Mouse (Mus musculus) mouse trophoblast stem cell (cell line): ENCODE results near the gene Slc35b2.

ENCODE experiments used
- in situ Hi-C, 2 experiments: fragments of 300-500 bp; cut with MseI, MboI; formaldehyde crosslinking; loops; 2 replicates in 1 of 2; 3 replicates in 1 of 2; pipeline ENCODE4 v1.15.1; 2025

Gene Slc35b2

DNA sequence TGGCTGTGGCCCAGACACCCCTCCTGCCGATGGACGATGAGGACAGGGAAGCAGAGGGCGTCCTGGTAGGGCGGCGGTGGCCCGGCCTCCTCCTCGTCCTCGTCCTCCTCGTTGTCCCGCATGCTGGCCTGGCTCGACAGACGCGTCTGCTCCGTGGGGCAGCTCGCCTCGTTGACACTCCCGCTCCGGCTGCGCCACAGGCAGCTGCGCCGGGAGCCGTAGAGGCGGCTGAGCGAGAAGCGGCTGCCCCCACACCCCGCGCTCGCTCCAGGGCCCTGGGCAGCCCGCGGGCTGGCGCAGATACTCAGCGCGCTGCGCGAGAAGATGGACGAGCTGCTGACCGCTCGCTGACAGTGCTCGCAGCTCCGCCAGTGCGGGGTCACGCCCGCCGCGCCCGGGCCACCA, 18.8 kb upstream of the Slc35b2 start:
- in situ Hi-C loops, result no loop called here

DNA sequence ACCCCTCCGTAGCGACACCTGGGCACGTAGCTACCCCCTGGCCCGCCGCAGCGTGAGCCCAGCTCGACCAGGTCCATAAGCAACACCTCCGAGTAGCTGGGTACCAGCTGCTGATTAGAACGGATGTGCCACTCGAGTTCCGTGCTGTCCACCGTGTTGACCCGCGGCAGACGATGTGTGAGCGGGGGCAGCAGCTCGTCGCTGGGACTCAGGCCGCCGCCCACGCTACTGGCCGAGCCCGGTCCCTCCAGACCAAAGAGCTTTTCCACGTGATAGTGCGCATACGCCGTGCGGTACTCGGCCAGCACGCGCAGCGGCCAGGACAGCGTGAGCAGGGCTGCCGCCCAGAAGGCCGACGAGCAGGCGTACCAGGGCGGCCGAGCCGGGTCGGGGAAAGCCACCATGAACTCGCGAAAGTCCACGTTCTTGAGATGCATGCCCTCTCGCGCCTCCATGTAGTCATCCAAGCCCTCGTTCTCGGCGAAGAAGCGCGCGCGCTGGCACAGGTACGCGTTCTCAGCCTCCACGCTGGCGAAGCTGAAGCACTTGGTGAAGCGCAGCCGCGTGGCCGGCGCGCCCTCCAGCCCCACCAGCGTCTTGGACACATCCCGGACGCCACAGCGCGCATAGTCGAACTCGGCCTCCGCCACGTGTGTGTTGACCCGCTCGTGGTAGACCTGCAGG, 18.3 kb upstream of the Slc35b2 start:
- in situ Hi-C loops, result no loop called here

DNA sequence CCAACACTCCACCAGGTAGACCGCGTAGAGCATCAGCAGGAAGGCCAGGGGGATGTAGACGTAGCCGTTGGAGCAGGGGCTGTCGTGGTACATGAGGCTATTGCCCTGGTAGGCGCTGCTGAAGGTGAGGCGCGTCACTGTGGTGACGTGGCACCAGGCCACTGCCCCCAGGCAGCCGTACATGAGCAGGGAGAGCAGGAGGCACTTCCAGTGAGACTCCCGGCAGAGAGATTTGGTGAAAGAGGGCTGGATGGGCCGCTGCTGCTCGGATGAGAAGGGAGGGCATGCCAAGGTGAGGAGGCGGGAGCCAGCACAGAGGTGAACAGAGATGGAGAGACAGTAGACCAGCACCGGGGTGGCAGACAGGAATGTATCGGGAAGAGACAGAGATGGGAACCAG, 16.7 kb upstream of the Slc35b2 start:
- in situ Hi-C loops, result no loop called here

DNA sequence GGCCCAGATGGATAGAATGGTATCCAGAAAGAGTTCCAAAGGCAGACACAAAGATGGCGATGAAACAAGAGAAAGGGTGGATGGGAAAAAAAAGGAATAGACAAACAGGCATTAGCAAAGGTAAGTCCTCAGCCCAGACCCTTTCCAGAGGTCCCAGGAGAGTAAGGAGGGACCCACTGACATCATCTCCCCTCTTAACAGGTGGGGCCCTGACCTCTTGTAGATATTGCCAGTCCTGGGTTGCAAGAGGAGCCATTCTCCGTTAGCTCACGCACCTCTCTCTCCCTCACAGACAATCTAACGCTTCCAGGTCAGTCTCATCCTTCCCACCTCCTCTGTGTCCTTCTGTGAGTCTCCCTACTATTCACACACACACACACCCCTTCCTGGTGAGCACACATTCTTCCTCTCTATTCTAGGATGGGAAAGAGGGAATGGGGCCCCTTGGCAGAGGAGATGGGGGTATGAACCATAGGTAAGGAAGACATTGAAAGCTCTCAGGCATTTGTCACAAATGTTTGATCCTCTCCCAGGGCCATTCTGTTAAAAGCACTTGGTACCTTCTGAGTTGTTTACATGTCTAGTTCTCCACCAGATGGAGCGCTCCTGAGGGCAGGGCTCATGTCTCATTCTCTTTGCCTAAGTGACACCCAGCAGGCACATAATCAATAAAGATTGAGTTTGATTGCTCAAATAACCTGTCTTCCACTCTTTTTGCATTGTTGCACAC, 16.0 kb upstream of the Slc35b2 start:
- in situ Hi-C loops, result no loop called here

DNA sequence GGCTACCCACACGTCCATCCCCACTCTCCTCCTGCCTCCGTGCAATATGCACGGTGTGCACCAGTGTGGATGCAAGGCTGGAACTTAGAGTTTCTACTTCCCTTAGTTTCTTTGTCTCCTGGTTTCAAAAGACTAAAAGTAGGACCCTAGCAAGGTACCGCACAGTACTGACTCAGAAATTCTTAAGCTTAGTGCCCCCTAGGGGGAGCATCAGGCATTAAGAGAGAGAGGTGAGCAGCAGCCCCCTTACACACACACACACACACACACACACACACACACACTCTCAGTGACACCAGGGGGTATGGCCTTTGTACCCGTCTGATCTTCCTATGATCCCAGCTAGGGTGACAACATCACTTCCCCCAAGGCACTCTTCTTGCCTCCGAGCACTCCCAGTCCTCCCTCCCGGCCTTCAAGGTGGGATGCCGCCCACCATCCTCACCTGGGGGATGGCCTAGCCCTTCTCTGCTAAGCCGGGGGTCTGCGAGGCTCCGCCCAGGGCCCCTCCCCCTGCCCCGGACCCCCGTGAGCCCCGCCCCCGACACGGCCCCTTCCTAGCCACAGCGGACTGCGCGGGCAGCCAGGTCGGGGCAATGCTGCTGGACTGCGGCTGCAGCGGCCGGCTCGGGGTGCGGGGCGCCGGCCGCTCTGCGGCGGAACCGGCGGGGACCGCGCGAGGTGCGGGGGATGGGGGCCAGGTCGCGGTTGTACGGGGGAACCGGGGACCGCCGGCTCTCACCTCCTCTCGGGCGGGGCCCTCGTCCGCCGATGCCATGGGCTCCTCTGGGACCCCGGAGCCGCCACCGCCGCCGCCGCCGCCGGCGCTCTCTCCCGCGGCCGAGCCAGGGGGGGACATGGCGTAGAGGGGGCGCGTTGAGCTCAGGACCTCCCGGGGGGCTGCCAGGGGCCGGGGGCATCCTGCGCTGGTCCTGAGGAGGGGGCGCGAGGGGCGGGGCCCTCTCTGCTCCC, 14.8 kb upstream of the Slc35b2 start:
- in situ Hi-C loops, result no loop called here

DNA sequence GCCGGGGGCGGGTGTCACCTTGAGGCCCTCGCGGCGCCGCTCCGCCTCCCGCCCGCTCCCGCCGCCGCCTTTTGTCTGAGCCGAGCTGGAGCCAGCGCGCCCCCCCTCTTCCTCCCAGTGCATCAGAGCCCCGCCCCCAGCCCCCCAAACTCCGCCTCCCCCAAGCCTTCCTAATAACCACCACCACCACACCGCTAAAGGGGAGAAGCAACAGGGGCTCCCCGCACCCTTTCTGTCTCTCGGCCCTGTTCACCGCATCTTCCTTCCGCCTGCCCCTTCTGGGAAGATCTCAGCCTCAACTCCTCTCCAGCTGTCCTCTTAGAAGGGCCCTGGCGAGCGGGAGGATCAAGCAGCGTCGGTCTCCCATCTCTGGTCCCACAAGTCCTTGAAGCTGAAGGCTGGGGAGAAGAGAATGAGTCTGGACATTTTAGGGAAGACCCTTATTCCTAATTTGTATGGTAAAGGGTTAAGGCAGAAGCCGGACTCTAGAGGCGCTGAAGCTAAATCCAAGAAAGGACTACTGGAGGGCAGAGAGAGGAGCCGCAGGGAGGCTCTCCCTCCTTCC, 14.0 kb upstream of the Slc35b2 start, which contains the start of gene Tmem151b:
TSS of gene Tmem151b (minus strand) at position 61 of the 565 bp plus-strand sequence.
- in situ Hi-C loops, result loop anchor here (5.0 kb wide), 3 partner anchors 32 to 67 kb away; no protein-coding TSS in a partner anchor

DNA sequence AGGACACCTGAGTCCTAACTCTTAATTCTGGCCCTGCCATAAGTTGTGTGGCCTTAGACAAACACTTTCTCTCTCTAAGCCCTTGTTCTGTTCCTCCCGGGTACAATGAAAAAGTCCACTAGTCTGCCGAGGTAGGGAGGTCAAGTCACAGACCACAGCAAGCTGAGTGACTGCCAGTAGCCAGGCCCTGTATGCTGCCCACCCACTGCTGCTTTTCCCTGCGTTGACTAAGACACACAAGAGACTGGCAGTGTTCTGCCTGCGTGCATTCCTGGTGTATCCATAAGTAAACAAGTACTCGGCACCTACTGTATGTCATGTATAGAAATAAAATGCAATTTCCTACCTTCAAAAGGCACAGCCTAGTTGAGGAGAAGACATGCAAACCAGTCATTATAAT, 13.4 kb upstream of the Slc35b2 start:
- in situ Hi-C loops, result loop anchor here (5.0 kb wide), 3 partner anchors 33 to 68 kb away; no protein-coding TSS in a partner anchor

DNA sequence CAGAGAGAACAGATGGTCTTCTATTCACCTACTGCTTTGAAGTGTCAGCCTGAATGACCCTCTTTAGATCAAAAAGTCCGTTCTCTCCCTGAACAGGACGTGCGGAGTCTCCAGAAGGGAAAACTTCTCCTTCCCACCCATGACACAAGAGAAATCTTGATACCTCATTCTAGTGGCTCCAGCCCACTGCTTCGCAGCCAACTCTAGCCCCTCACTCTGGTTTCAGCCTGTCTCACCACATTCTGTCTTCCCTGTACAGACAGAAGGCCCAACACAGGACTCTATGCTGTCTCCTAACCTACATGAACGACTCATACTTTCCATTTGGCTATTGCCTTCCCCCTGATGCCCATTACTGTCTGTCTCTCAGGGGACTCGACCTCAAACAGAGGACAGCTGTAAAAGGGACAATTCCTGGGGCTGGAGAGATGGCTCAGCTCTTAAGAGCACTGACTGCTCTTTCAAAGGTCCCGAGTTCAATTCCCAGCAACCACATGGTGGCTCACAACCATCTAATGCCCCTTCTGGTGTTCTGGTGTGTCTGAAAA, 12.4 kb upstream of the Slc35b2 start:
- in situ Hi-C loops, result loop anchor here (5.0 kb wide), 3 partner anchors 34 to 69 kb away; no protein-coding TSS in a partner anchor

DNA sequence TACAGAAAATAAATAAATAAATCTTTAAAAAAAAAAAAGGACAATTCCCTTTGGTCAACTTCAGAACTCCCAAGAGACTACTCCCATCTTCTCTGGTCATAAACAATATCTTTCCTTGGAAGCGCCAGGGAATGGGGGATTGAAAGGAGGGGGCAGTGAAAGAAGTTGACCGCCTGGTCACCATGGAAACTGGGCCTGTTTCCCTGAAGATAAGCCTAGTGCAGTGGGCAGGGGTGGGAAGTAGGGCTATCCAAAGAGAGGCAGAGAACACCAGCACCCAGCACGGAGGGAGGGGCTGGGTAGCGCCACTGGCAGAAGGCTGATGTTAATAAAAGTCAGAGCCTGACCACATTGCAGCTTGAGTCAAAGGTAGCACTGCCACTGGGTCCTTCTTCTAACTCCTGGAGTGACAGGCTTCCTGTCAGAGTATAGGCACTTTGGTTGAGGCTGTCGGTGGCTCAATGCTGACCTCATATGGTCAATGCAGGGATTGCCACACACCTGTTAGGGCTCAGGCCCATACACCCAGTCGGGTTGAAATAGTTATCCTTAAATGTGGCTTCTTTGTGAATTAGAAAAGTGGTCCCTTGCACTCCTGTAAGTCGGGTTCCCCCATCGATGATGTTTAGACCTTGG, 11.7 kb upstream of the Slc35b2 start:
- in situ Hi-C loops, result loop anchor here (5.0 kb wide), 3 partner anchors 35 to 70 kb away; no protein-coding TSS in a partner anchor

DNA sequence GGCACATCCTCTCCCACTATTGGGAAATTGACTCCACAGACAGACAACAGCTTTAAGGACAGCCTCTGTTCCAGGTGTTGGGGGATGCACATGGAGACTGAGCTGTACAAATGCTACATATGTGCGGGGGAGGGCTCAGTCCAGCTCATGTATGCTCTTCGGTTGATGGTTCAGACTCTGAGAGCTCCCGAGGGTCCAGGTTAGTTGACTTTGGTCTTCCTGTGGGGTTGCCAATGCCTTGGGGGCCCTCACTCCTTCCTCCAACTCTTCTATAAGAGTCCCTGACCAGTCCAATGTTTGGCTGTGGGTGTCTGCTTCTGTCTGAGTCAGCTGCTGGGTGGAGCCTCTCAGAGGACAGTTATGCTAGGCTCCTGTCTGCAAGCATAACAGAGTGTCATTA, 10.6 kb upstream of the Slc35b2 start:
- in situ Hi-C loops, result loop anchor here (5.0 kb wide), 3 partner anchors 36 to 71 kb away; no protein-coding TSS in a partner anchor

DNA sequence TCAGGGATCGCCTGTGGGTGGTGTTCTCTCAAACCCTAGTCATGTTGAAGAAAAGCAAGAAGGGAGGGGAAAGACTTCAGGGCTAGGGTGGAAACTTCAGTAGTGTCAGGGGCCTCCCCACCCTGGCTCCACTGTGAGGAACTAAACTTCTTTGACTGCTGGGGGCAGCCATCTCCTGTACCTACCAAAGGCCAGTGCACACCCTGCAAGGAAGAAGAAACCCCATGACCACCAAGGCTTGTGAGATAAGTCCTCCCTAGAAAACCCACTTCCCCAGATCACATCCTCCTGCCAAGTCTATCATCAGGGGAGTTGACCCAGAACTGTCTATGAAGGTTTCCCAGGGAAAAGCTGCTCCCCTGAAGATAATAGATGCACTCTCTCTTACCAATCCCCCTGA, 9.3 kb upstream of the Slc35b2 start:
- in situ Hi-C loops, result loop anchor here (5.0 kb wide), 3 partner anchors 37 to 72 kb away; no protein-coding TSS in a partner anchor

DNA sequence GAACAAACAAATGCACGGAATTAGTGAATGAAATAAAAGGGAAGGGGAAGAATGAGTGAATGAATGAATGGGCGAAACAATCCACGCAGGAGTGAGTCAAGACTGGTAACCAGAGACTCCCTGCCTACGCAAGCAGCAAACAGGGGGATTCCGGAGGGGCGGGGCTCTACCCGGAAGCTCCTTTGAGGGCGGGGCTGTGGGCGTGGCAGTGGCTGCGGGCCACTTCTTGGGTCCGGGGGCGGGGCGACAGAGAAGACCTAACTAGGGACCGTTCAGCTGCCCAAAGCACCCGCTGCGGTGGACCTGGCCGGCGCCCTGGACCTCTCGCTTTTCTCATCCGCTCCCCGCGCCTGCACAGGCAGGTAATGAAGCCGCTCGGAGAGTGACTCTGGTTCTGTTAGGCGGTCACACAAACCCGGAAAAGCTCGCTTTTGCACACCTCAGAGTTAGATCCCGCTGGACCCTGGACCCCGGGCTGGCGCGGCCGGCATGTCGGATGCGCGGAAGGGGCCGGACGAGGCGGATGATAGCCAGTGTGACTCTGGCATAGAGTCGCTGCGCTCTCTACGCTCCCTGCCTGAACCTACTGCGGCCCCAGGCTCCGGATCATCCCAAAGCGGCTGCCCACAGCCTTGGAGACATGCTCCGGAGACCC, 8.1 kb upstream of the Slc35b2 start, which contains the start of gene Nfkbie:
TSS of gene Nfkbie (plus strand) at position 252 of the 655 bp plus-strand sequence.
- in situ Hi-C loops, result no loop called here

DNA sequence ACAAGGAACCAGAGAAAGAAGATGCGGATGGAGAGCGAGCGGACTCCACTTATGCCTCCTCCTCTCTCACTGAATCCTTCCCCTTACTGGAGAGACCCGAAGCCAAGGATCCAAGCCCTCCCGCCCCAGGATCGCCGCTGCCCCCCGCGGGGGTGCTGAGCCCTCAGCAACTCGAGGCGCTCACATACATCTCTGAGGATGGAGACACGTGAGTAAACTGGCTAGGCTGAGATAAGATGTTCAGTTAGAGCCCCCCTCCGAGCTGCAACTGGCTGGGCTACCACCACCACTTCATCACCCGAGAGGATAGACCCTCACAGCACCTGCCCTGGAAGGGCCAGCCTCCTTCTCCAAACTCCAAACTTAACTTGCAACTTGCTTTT, 7.6 kb upstream of the Slc35b2 start:
- in situ Hi-C loops, result no loop called here

DNA sequence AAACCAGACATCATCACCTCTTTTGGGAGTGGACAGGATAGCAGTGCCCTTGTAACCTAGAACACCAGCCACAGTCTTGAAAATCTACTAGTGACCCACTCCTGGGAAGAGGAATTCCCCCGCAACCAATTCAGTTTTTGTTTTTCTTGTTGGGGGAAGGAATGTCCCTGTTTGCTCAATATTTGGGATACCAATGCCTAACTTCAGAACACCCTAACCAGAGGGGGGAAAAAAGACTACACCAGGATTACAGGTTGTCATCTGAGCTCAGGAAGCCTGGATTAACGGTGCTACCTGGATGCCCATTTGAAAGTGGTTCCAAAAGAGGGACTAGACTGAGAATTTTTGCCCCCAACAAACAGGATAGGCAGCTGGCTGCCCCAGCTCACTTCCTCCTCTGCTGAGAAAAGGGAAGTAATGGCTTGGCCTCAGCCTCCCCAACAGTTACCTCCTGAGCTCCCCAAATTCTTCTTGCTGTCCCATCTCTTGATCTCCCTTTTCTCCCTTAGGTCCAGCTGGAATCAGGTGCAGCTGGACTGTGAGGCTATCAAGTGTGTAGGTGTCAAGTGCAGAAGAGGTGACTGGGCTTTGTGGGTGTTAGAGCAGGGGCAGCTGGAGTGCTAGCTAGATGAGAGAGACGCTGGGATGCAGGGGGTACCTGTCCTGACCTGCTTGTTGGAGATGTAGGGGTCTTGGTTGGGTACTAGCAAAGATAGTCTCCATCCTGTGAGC, 7.0 kb upstream of the Slc35b2 start:
- in situ Hi-C loops, result no loop called here

DNA sequence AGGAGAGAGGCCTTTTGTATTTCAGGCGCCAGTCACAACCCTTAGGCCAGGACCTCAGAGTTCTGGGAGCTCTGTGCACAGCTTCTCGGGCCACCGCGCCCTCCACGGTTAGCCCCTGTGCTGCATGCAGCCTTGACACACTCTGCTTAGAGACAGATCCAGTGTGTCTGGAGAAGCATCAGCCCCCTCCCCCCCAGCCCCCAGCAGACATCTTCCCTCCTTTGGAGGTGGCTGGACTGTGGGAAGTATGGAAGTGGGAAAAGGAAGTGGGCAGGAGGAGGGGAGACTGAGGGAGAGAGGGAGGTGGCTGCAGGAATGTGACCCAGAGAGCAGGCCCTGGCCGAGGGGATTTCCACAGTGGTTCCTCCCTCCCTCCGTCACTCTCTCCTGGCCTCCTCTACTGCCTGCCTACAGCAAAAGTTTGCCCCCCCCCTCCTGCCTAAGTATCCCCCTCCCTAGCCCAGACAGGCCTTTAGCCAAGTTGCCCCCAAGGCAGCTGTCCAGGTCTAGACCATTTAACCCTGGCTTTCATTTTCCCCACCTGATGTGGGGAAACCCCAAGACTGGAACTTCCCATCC, 6.3 kb upstream of the Slc35b2 start:
- in situ Hi-C loops, result no loop called here

DNA sequence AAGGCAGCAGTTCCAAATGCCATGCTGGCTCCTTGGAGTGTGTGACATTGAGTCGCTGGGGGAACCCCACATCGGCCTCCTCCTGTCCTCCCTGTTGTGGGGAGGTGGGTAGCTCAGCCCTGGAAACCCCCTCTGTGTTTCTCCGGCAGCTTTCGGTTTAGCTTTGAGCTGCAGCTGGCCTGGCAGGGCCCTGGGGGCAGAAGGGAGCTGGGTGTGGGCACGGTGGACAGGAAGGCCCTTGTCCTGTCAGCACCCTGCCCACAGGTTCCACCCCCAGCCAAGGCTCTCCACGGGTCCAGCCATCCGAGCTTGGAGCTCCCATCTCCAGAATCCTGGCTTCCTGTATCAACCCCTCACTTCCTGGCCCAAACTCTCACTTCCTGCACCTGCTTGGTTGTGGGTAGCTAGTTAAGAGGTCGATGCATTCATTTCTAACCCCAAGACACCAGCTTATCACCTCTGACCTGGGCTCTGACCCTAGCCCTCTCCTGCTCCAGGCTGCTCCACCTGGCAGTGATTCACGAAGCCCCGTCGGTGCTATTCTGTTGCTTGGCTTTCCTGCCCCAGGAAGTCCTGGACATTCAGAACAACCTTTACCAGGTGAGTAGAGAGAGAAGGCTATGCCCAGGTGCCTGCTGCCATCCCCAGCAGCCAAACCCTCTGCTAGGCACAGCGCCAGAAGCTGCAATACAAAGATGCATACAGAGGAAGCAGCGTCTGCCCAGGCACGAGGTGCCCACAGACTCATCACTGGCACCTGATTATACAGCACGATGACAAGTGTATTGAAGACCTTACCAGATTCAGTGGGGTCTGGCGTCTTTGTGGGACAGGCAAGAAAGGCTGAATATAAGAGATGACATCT, 5.4 kb upstream of the Slc35b2 start:
- in situ Hi-C loops, result no loop called here

DNA sequence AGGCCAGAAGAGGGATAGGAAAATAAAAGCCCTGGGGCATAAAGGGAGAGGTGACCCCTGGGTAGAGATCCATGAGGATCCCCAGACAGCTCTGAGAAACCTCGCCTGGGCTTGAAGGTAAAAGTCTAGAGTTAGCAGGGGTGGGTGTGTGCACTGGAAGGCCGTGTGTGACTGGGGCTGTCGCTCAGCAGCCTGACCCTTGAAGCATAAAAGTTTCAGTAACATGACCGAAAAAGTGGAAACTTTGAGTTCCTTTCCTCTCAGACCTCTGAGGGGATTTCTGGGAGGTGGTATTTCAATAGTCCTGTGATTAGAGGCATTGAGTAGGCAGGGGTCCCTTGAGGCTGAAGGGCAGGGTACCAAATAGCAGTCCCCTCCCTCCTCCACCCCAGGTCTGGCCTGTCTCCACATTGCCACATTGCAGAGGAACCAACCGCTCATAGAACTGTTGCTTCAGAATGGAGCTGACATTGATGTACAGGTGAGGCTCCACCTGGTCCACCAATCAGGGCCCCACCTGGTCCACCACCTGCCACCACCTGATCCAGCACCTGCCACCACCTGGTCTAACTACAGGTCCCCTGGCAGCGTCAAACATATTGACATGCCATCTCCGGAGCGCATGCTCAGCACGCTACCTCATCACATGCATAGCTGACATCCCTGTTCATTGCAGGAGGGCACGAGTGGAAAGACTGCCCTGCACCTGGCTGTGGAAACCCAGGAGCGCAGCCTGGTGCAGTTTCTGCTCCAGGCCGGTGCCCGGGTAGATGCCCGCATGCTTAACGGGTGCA, 3.7 kb upstream of the Slc35b2 start:
- in situ Hi-C loops, result no loop called here
